Comparison of ENCODE assay signal across 9 mouse cellular contexts in the genomic region with DNA sequence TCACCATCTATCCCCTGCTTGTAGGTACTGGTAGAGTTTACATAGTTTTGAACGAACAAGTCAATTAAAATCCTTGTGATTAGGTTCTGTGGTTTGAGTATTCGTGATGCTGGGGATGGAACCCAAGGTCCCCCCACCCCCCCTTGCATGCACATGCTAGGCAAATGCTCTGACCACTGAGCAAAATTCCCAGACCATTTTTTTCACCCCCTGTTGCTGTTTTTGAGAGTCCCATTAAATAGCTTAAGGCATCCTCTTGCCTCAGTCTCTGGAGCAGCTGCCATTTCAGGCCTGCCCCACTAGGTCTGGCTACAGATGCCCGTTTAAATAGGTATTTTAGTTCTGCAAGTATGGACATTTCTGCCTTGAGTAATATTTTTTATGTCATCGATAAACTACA. TPM values are rescaled to one million over a fixed set of nuclear protein-coding genes. Genes with fewer than 3 reads are reported as not detected.
DNase-seq lines count a peak whose midpoint lies in the region; ATAC-seq and TF ChIP-seq lines count a peak whose summit lies in the region.
"Had no signal": no experiment of that assay in that cellular context is flagged by ENCODE, and none has a peak within 500 bp of the region (broad histone marks: within the 10 kb centered on the region; RNA-seq: fewer than 3 reads in every experiment).

No protein-coding gene starts in this region.

- ATAC-seq in lung, embryonic 14.5 days (ENCODE audit: insufficient read depth), result no peak
- ATAC-seq in hindbrain, postnatal 0 days, result no peak

- H3K9ac ChIP-seq in lung, embryonic 14.5 days, result peak overlapping the region; percentile 93
- peak overlapping the region; percentile 49 for H3K9ac ChIP-seq in hindbrain, postnatal 0 days (replicated peaks; ENCODE audit: low read length)

- no peak for DNase-seq in lung, embryonic 14.5 days
- DNase-seq in lung, adult 18-20 months, result no peak
- no peak for DNase-seq in hindbrain, postnatal 0 days (ENCODE audit: low spot score)
- DNase-seq in layer of hippocampus, adult 9-11 months, result no peak
- DNase-seq in T-cell, adult 2 months (ENCODE audit: low spot score), result no peak
- DNase-seq in frontal cortex, postnatal 10 days (ENCODE audit: low spot score in 2 of 2), result no peak
- DNase-seq: spleen, adult 18-20 months had no signal

- peak overlapping the region; percentile 83 for H3K4me3 ChIP-seq in lung, embryonic 14.5 days (ENCODE audit: low read depth, low read length)
- peak overlapping the region; percentile 74 for H3K4me3 ChIP-seq in brown adipose tissue, adult 24 weeks (ENCODE audit: insufficient read depth, low read depth, low read length)
- H3K4me3 ChIP-seq in hindbrain, postnatal 0 days (ENCODE audit: low read length), result peak overlapping the region; percentile 66
- peak overlapping the region; percentile 68 for H3K4me3 ChIP-seq in myocyte

- H3K9me3 ChIP-seq in lung, embryonic 14.5 days (ENCODE audit: low read depth, low read length), result no peaks in the 10 kb centered on the region
- H3K9me3 ChIP-seq in hindbrain, postnatal 0 days (ENCODE audit: low read length), result no peaks in the 10 kb centered on the region

- peaks cover 46% of the 10 kb centered on the region for H3K36me3 ChIP-seq in lung, embryonic 14.5 days (ENCODE audit: insufficient read depth)
- no peaks in the 10 kb centered on the region for H3K36me3 ChIP-seq in hindbrain, postnatal 0 days (ENCODE audit: insufficient read depth, low read length)
- peaks cover 5% of the 10 kb centered on the region for H3K36me3 ChIP-seq in myocyte (ENCODE audit: control insufficient read depth, insufficient read depth)

- 5% methylated on average over 4 of the region's 4 CpGs for WGBS in lung, embryonic 14.5 days
- WGBS in hindbrain, postnatal 0 days, result 10% methylated on average over 4 of the region's 4 CpGs

- no peak for TF ChIP-seq POLR2A in myocyte (IDR thresholded peaks at IDR 0.05; ENCODE audit: insufficient read length, low read depth)

- TF ChIP-seq CTCF in lung, embryonic 14.5 days (IDR thresholded peaks at IDR 0.05; ENCODE audit: low read depth), result no peak
- TF ChIP-seq CTCF in hindbrain, postnatal 0 days (IDR thresholded peaks at IDR 0.05; ENCODE audit: low read depth), result no peak

- H3K27me3 ChIP-seq in lung, embryonic 14.5 days (ENCODE audit: insufficient read depth, low read length), result no peaks in the 10 kb centered on the region
- H3K27me3 ChIP-seq in hindbrain, postnatal 0 days (ENCODE audit: insufficient read depth, low read length), result no peaks in the 10 kb centered on the region
- no peaks in the 10 kb centered on the region for H3K27me3 ChIP-seq in myocyte (ENCODE audit: control insufficient read depth, insufficient read depth, insufficient read length)

- peaks cover 5% of the 10 kb centered on the region; the same call in 1 of the 2 replicates for H3K4me1 ChIP-seq in lung, embryonic 14.5 days (ENCODE audit: insufficient read depth)
- H3K4me1 ChIP-seq in brown adipose tissue, adult 24 weeks (ENCODE audit: control insufficient read depth, insufficient read depth, insufficient read length, low read length), result no peaks in the 10 kb centered on the region
- H3K4me1 ChIP-seq in hindbrain, postnatal 0 days (ENCODE audit: insufficient read depth, low read length), result 0 out of 2 replicates have a peak, but pooled peaks cover 5% of the 10 kb centered on the region

- peaks cover 55% of the 10 kb centered on the region for H3K79me2 ChIP-seq in myocyte (ENCODE audit: control insufficient read depth, insufficient read depth)

- no peak overlapping the region for H3ac ChIP-seq in myocyte (ENCODE audit: control insufficient read depth, insufficient read length)

- peak overlapping the region; percentile 86 for H3K27ac ChIP-seq in lung, embryonic 14.5 days (ENCODE audit: low read depth)
- H3K27ac ChIP-seq in brown adipose tissue, adult 24 weeks (replicated peaks; ENCODE audit: low read depth, low read length), result no peak overlapping the region
- no peak overlapping the region for H3K27ac ChIP-seq in hindbrain, postnatal 0 days

- H3K4me2 ChIP-seq in lung, embryonic 14.5 days, result peak overlapping the region; percentile 83
- H3K4me2 ChIP-seq in hindbrain, postnatal 0 days (ENCODE audit: low read depth, low read length), result peak overlapping the region; percentile 81
- H3K4me2 ChIP-seq in myocyte (ENCODE audit: low read depth), result peak overlapping the region; percentile 81

TF ChIP-seq in myocyte, 11 proteins besides CTCF, POLR2A, EP300 and RAD21:
- no peak for TF ChIP-seq CEBPB (IDR thresholded peaks at IDR 0.05; ENCODE audit: insufficient read depth, poor library complexity, severe bottlenecking)
- TF ChIP-seq TCF3 (IDR thresholded peaks at IDR 0.05; ENCODE audit: insufficient read length, low read depth), result no peak
- TF ChIP-seq MAX (IDR thresholded peaks at IDR 0.05; ENCODE audit: low read depth), result no peak
- TF ChIP-seq REST (IDR thresholded peaks at IDR 0.05; ENCODE audit: insufficient read depth, insufficient read length), result no peak
- no peak for TF ChIP-seq E2F4 (IDR thresholded peaks at IDR 0.05; ENCODE audit: insufficient read depth)
- TF ChIP-seq MYOG (IDR thresholded peaks at IDR 0.05; ENCODE audit: control insufficient read depth in 1 of 3, insufficient read depth in 1 of 3, insufficient read length in 2 of 3, low read depth in 2 of 3), result no peak
- TF ChIP-seq POLR2AphosphoS2 (IDR thresholded peaks at IDR 0.05; ENCODE audit: insufficient read length, low read depth), result no peak
TF ChIP-seq in myocyte: peak in this region for 0.

RNA-seq across cellular contexts. Expression of a gene that starts 0.9 kb away (rescaled TPM):
- polyA plus RNA-seq in lung, embryonic 14.5 days (2014; fragmentation: Nextera tagmentation; extraction: Ambion mirVana), result 349 and 364 TPM in 2 replicates
- 0.92 and 1.2 TPM in 2 replicates for polyA plus RNA-seq in brown adipose tissue, adult 24 weeks (2012; ENCODE audit: insufficient read depth, insufficient read length, missing spikeins)
- 43.8 and 44.4 TPM in 2 replicates for total RNA-seq in hindbrain, postnatal 0 days (2014; rRNA removed)
- polyA plus RNA-seq in hindbrain, postnatal 0 days (2015; fragmentation: Nextera tagmentation; extraction: Ambion mirVana), result 34.2 and 39.1 TPM in 2 replicates
- polyA plus RNA-seq in myocyte (2012; fragmentation: generic; extraction: Trizol), result 39.9 TPM

RNA-seq across cellular contexts. Expression of a gene that starts 17.9 kb away (rescaled TPM):
- 404 and 412 TPM in 2 replicates for polyA plus RNA-seq in lung, embryonic 14.5 days (2014; fragmentation: Nextera tagmentation; extraction: Ambion mirVana)
- 63.5 and 77.4 TPM in 2 replicates for polyA plus RNA-seq in brown adipose tissue, adult 24 weeks (2012; ENCODE audit: insufficient read depth, insufficient read length, missing spikeins)
- 81.3 and 82.2 TPM in 2 replicates for total RNA-seq in hindbrain, postnatal 0 days (2014; rRNA removed)
- polyA plus RNA-seq in hindbrain, postnatal 0 days (2015; fragmentation: Nextera tagmentation; extraction: Ambion mirVana), result 96.3 and 103 TPM in 2 replicates
- polyA plus RNA-seq in myocyte (2012; fragmentation: generic; extraction: Trizol), result 58.6 TPM

RNA-seq across cellular contexts. Expression of a gene that starts 40.3 kb away (rescaled TPM):
- 0.31 TPM in 1 of 2 replicates, not detected in the other for polyA plus RNA-seq in lung, embryonic 14.5 days (2014; fragmentation: Nextera tagmentation; extraction: Ambion mirVana)
- polyA plus RNA-seq in brown adipose tissue, adult 24 weeks (2012; ENCODE audit: insufficient read depth, insufficient read length, missing spikeins), result not detected in 2 replicates
- 0.75 and 5.0 TPM in 2 replicates for total RNA-seq in hindbrain, postnatal 0 days (2014; rRNA removed)
- polyA plus RNA-seq in hindbrain, postnatal 0 days (2015; fragmentation: Nextera tagmentation; extraction: Ambion mirVana), result 4.8 and 5.9 TPM in 2 replicates
- polyA plus RNA-seq in myocyte (2012; fragmentation: generic; extraction: Trizol), result 0.05 TPM

Comparison
In these comparisons a context has a peak if more than half of its experiments do, and no peak if none do; other contexts are left out.
1. RNA of a gene that starts 0.9 kb away (polyA plus RNA-seq): 349 to 364 TPM in lung, embryonic 14.5 days, 39.9 TPM in myocyte (single experiment) and 34.2 to 39.1 TPM in hindbrain, postnatal 0 days; 0.92 to 1.2 TPM in brown adipose tissue, adult 24 weeks; every median in the first group is over 10 times any median in the second.
2. Peak in every context shown above with its lines, with median percentiles within 50 percentile points of each other: H3K4me2 ChIP-seq and H3K4me3 ChIP-seq.